Mouse (Mus musculus): ENCODE data around the gene Keap1.
"Not testable (repeated sequence)": the region's sequence is repeated elsewhere in the genome, so short reads cannot be mapped to it uniquely, and the experiment has no call there.

The Keap1 gene

DNA sequence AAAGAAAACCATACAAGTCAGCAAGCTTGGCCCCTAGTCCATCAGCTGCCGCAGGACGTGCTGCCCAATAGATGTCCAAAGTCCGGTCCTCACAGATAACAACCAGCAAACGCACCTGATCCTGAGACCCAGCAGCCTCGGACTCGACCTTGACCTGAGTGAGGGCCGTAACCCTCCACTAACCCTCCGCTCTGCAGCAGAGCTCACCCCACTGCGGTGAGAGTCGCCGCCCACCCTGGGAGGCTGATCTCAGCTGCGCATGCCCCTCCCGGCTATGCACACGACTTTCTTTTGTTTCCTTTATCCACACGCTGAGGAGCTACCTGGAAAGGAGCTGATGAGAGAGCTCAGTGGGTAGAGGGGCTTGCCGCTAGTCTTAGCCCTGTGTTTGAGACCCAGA, 11.8 kb downstream of the Keap1 start:
- no peak for DNase-seq

DNA sequence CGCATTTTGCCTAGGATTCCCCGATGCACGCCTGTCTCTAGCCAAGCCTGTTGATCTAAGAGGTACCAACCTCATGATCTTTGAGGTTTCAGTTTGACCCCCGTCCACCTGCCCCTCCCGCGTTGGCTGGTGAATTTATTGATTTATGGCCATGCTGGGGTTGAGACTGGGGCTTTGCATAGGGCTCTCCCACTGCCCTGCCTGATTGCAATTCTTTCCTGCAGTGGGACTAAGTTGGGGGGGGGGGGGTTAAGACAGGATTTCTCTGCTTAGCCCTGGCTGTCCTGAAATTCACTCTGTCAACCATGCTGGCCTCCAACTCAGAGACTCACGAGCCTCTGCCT, 13.8 kb downstream of the Keap1 start:
- no peak for DNase-seq

DNA sequence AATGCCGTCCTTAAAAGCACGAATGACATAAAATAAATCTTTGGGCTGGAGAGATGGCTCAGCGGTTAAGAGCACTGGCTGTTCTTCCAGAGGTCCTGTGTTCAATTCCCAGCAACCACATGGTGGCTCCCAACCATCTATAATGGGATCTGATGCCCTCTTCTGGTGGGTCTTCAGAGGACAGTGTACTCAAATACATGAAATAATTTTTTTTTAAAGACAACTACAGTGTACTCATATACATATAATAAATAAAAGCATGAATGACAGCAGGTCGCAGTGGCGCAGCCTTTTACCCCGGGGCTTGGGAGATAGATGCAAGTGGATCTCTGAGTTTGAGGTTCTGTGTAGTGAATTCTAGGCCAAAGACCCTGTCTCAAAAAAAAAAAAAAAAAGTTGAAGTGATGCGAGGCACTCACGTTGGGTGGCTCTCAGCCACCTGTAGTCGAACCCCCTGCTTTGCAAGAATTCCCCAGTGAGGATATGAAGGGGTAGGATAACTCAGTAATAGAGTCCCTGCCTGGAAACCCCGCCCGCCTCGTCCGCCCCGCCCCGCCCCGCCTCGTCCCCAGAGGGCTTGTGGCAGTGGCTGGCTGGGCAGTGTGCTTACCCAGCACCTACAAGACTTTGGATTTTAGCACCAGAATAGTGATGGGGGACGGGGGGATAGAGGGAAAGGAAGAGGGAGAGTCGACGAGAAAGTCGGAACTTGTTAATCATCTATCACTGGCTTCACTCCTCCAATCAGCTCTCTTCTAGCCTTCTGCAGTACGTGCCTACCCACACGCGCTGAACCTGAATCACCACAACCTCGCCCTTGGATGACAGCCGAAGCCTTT, 14.4 kb downstream of the Keap1 start:
- peak in 1 of 2 experiments; percentile 41 for DNase-seq

DNA sequence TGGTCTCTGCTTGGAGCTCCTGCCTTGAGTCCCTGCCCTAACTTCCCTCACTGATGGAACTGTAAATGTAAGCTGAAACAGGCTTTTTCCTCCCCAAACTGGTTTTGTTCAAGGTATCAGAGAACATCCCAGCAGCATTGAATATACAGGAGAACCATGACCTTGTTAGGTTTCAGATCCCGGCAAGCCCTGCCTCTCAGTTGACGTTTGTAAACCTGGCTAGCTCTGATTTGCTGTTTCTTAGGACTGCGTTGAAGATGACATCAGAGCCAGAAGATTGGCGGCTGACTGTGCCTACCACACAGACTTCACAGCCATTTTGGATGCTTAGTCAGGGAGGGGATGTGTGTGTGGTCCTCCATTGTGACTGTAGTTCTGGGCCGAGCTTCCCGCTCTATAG, 15.3 kb downstream of the Keap1 start:
- DNase-seq = no peak

DNA sequence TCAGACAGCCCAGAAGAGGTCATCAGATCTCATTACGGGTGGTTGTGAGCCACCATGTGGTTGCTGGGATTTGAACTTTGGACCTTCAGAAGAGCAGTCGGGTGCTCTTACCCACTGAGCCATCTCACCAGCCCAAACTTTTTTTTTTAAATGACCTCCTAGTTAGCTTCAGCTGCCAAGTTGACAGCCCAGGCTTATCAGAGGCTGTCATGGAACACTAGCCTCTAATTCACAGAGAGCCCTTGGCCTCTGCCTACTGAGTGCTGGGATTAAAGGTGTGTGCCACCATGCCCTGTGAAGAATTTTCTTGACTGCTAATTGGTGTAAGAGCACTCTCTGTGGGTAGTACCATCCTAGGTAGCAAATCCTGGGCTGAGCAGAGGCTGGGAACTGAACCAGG, 15.7 kb downstream of the Keap1 start:
- not testable (repeated sequence) for DNase-seq

- no peak for DNase-seq
Observed at GRCm38 (mm10) chr9:21221383-21221929, 17.7 kb downstream of the Keap1 start.

DNA sequence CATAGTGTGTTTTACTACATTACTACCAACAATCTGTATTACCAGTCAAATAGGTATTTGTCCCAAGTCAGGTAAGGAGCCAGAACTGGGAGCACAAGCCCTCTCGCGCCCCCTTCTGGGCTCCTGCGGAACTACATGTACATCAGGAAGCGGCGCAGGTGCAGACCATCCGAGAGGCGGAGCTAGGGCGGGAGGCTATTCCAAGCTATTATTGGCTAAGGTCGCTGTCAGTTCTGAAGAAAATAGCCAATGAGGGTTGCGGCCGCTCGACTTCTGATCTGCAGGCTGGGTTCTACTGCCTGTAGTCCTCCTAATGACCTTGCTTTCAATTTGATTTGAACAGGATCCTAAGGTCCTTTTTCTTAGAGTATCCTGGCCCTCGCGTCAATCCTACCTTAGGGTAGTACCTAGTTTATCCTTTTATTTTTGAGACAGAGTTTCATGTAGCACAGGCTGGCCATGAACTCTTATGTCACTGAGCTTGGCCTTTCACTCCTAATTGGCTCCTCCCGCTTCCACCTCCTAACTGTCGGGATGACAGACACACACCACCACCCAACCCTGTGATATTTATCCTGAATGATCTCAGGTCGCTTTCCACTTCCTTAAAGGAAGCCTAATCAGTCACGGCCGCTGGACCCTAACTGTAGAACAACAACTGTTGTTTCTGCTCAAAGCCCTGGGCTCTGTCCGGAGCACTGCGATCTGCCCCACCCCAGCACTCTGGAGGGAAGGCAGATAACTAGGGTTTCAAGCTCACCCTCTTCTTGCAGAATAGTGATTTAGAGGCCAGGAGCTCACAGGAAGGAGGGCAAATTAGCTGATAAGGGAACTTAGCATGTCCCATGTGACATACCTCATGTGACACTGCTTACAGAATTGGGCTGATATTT, 18.4 kb downstream of the Keap1 start:
- DNase-seq = peak; percentile 91 to 95

- no peak for DNase-seq
Observed at GRCm38 (mm10) chr9:21219820-21220219, 19.3 kb downstream of the Keap1 start.

DNA sequence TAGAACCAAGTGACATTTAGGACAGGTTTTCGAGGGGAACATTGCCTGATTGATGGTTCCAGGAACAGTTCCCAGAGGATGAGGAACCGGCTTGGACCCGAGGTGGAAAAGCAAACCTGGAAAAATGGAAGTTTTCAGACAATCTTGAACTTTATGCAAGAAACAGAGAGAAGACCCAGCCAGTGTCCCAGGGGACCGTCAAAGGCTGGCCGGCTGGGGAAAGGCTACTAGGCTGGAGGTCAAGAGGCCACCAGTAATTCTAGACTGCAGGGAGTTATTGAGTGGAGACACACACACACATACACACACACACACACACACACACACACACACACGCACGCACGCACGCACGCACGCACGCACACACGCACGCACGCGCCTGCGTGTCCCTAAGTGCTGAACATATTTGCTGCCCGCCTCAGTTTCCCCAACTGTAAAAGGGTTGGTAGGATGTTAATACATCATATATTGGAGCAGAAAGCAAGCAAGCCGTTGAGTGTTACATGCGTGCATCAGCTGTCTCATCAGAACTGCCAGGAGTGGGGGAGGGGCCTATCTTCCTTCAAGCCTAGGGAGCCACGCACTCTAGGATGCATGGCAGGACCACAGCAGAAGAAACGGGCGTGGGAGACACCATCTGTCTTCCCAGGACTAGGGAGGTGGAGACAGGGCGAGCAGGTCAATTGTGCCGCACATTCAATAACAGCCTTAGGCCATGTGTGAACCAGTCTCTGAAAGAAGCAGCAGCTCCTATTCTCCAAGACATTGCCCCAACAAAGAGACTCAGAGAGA, 22.9 kb downstream of the Keap1 start:
- no peak for DNase-seq

DNA sequence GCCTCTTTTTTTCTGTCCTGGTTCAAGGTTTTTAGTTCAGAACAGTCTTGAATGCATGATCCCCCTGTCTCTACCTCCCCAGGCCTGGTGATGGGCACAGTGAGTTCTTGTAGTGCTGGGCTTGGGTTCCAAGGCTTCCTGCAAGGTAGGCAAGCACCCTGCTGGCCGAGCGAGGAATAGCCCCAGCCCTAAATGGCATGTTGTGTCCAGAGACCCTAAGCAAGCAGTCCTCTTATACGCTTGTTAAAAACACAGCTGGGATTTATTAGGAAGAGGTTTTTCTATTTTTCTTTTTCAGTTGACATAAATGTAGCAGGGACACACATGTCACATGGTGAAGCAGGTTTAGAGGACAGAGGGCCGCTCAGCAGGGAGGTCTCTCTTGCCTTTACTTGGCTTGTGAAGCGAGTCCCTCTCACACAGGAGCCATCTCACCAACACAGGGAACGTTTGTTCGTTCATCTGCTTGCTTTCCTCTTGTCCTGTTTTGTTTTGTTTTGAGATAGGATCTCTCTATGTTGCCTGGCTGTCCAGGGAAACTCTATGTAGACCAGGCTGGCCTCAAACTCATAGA, 25.5 kb downstream of the Keap1 start:
- no peak for DNase-seq

DNA sequence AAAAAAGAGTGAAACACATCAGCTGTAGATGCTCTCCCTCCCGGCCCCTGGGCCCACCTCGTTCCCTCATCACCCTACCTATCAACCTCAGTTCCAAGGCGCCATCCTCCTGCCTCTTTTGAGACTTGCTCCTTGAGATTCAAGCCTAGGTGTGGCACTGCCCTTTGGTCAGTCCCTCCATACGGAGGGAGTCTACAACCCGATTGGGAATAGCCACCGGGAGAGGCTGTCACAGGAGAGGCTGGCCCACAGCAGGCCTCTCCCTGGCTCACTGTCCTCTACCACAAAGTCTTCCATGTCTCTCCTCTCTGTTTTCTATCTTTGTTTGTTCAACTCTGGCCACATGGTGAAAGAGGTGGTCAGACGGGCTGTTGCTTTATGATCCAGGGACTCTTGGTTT, 27.5 kb downstream of the Keap1 start:
- DNase-seq = no peak

GRCm38 (mm10) chr9:21210821-21211220, 28.3 kb downstream of the Keap1 start:
- no peak for DNase-seq

- no peak for DNase-seq
Observed at GRCm38 (mm10) chr9:21208626-21209025, 30.5 kb downstream of the Keap1 start.

DNA sequence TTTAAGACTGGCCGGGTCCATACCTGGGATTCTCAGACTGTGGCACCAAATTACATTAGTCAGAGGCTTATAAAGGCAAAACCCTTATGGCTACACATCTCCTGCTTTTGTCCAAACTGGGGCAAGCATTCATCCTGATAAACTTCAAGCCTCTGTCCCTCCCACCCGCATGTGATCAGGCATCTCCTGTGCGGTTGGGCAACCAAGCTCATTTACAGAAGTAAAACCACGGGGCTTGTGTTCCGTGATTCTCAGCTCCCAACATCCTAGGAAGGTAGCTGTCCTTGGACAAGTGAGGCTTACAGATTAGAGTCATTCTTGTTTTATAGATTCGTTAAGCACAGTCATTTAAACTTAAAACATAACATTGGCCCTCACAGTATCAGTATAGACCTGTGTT, 32.3 kb downstream of the Keap1 start:
- no peak for DNase-seq

- DNase-seq = peak; percentile 51 to 58
Observed at GRCm38 (mm10) chr9:21204528-21205272, 34.5 kb downstream of the Keap1 start.

- no peak for DNase-seq
Observed at GRCm38 (mm10) chr9:21204156-21204527, 35.0 kb downstream of the Keap1 start.

DNA sequence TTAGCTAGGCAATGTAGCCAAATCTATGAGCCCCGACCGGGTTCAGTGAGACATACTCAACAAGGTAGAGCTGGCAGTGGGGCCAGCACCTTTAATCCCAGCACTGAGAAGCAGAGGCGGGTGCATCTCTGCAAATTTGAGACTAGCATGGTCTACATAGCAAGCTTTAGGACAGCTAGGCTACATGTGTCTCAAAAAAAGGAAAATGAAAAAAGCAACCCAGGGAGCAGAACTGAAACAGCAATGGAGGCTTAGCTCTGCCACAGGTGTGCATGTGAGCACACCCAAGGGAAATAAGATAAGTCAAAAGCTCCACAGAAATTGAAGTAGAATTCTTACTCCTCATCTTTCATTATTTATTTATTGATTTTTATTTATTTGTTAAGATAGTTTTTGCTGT, 40.2 kb downstream of the Keap1 start:
- no peak for DNase-seq

DNA sequence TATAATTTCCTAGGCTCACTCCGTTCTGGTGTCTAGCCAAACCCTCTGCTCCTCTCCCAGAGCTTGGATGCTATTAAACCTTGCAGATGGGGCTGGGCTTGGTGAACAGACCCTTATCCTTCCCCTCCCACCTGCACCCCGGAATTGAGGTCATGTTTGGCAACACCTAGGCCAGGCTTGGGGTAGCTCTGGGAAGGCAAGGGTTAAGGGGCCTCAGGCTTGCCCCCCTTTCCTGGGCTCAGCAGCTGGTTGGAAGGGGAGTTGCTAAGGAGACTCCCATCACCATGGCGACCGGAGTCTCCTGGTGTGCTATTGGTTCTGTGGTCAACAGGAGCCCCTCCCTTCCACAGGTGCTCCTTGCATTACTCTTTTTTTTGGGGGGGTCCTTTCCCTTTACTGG, 41.2 kb downstream of the Keap1 start:
- DNase-seq = no peak

GRCm38 (mm10) chr9:21196521-21197433, 42.4 kb downstream of the Keap1 start:
- no peak for DNase-seq

GRCm38 (mm10) chr9:21195736-21196505, 43.2 kb downstream of the Keap1 start:
- DNase-seq = not testable (repeated sequence)
